Mouse (Mus musculus): Measurements from ENCODE around the gene Sh3tc1. TPM values are rescaled to one million over a fixed set of nuclear protein-coding genes. Genes with fewer than 3 reads are reported as not detected.

Sh3tc1 gene
- total and polyA plus RNA-seq, 3 experiments = 22.2 to 28.0 (median 25.8) TPM

DNA sequence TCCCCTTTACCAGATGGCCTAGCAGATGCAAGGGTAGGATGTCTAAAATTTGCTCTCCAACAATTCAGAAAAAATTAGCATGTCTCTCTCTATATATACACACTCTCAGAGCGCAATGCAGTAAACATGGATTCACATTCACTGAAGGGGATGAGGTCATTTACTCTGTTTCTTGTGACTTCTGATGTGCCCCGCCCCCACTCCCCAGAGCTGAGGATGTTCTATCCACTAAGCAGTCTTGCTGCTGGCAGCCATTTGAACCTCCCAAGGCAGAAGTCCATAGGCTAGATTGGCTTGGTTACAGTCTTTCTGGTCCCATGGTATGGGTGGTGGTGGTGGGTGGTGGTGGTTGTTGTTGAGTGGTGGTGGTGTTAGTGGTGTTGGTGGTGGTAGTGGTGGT, 17.9 kb downstream of the Sh3tc1 start:
- DNase-seq = no peak

GRCm38 (mm10) chr5:35719880-35720279, 19.9 kb downstream of the Sh3tc1 start:
- peak; percentile 69 for DNase-seq

DNA sequence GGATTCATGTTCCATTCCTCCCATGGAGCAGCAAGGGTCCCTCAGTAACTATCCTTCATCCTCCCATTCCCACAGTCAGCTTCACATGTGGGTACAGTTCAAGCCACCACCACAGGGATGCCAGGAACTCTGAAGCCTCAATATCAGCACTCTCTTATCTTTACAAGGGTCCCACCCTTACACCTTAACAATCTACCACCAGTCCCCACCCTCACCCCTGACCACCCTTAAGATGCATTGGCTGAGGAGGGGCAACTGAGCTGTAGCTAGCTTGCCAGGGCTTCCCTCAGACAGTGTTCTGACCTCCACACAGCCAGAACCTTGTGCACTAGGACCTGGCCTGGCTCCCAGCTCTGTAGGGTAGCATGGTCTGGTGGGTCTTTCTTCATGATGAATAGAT, 20.4 kb downstream of the Sh3tc1 start:
- DNase-seq = no peak

DNA sequence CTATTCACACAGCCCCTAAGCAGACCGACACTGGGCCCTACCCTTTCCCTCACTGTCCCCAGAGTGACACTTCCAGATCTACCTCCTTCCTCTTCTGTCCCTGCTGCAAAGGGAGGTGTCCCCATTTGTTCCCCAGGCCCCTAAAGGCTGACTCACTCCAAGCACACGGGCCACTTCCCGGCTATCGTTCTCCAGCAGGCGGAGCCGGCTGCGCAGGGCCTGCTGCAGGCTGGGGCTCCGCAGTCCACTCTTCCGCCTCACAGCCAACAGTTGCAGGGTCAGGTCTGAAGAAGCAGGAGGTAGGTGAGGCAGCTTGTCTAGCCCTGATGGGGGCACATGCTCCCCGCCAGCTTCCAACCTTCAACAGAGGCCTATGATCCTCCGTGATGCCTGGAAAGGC, 21.0 kb downstream of the Sh3tc1 start:
- no peak for DNase-seq

DNA sequence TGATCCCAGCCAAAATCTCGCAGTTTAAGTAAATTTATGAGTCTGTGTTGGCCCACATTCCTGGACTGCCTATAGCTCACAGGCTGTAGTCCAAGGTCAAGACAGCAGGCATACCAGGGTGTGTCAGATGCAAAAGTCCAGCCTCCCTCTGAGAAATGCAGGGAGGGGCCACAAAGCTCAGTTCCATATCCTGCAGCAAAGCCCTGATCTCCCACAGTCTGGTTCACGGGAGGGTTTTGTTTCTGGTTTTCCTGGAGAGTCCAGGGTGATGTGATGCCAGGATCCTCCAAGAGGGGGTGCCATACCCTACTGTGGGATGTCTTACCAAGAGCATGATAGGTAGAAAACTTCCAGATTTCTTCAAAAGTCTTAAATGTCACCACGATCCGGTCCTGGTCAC, 21.8 kb downstream of the Sh3tc1 start:
- DNase-seq = peak; percentile 69

DNA sequence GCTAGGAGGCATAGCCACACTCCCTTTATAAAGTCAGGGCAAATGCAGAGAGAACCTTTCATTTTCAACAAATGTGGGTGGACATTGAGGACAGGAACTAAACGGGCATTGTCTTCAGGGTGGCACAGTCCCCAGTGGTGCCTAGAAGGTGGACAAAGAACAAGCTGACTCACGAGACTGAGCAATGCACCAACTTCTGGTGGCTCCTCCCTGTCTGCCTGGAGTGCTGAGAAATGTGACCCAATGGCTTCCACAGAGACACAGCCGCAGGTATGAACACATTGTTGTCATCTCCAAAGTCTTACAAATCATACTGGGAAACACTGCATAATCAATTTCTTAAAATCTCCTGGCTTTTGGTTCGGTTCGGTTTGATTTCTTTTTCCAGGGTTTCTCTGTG, 22.3 kb downstream of the Sh3tc1 start:
- DNase-seq = peak; percentile 65

- DNase-seq = peak; percentile 85
Observed at GRCm38 (mm10) chr5:35713649-35714354, 26.0 kb downstream of the Sh3tc1 start.

- DNase-seq = no peak
Observed at GRCm38 (mm10) chr5:35712517-35712916, 27.3 kb downstream of the Sh3tc1 start.

- DNase-seq = no peak
Observed at GRCm38 (mm10) chr5:35710931-35711330, 28.9 kb downstream of the Sh3tc1 start.

- peak; percentile 86 for DNase-seq
Observed at GRCm38 (mm10) chr5:35710481-35710880, 29.3 kb downstream of the Sh3tc1 start.

GRCm38 (mm10) chr5:35705411-35705810, 34.4 kb downstream of the Sh3tc1 start:
- DNase-seq = no peak

DNA sequence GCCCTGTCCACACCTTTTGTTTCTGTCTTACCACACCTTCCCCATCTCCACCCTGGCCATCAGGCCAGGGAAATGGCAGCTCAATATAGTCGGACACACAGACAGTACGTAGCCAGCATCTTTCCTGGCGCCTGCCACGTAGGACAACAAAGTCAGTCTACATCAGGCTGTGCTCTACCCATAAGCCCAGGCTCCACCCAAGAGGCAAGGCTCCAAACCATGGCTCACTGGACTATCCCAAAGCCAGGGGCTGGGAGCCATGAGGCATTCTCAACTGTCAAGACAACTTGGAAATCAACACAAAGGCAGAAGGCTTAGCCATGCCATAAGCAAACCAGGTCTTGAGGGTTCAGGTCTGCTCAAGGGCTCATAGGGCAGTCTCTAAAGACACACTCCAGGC, 36.0 kb downstream of the Sh3tc1 start:
- DNase-seq = no peak

DNA sequence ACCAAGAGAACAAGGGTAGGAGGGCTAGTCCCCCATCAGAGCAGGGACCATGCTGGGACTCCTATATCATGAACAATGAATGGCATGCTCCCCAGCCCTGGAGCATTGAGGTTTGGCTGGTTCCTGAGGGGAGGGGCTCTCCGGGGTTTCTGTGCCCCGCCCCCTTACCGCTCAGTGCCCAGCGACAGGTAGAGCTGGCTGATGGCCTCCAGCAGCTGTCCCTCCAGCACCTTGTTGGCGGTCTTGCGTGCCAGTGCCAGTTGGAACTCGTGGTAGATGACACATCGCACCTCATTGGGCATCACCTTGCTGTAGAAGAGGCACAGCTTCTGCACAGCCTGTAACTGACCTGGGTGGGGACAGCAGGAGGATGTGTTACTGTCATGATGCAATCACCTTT, 36.6 kb downstream of the Sh3tc1 start:
- DNase-seq = no peak

DNA sequence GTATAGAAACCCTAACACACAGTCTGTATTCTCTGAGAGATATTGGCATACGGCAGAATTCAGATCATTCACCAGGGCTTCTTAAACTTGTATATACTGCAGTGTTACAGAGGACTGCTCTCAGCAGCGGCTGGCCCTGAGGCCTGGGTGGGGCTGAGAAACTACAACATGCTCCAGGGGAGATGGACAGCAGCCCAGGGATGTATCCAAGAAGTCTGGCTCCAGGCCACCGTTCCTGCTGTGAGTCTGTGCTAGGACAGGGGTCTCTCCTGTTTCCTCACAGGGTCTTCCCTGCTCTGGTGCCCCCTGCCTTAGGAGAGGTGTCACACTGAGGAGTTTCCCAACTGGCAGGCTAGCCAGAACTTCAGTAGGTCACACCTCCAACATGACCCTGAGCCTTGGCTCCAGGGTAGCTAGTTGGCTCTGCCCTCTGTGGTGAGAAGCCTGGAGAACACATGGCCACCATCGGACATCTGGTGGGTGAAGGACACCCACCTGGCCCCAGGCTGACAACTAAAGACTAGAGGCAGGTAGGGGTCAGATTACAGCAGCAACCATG, 37.1 kb downstream of the Sh3tc1 start:
- DNase-seq = no peak

- DNase-seq = peak; percentile 79
Observed at GRCm38 (mm10) chr5:35701042-35701441, 38.7 kb downstream of the Sh3tc1 start.

- DNase-seq = peak; percentile 57
Observed at GRCm38 (mm10) chr5:35695815-35696214, 44.0 kb downstream of the Sh3tc1 start.

GRCm38 (mm10) chr5:35693638-35694037, 46.1 kb downstream of the Sh3tc1 start:
- no peak for DNase-seq

DNA sequence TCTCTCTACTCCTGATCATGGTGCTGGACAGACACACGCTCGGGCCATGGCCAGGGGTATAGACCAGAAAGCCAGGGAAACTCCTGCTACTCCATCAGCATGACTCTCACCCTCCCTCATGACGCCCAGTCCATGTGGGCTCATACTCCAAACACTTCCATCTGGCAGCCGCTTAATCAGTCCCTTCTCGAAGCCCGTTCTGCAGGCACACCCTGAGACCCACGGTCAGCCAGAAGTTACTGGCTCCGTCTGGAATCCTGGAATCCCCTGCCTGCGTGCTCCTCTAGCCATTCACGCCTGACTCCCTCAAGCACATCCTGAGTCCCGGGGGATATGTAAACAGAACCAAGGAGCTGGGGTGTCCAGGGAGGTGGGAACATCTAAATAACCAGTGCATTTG, 48.5 kb downstream of the Sh3tc1 start:
- no peak for DNase-seq

DNA sequence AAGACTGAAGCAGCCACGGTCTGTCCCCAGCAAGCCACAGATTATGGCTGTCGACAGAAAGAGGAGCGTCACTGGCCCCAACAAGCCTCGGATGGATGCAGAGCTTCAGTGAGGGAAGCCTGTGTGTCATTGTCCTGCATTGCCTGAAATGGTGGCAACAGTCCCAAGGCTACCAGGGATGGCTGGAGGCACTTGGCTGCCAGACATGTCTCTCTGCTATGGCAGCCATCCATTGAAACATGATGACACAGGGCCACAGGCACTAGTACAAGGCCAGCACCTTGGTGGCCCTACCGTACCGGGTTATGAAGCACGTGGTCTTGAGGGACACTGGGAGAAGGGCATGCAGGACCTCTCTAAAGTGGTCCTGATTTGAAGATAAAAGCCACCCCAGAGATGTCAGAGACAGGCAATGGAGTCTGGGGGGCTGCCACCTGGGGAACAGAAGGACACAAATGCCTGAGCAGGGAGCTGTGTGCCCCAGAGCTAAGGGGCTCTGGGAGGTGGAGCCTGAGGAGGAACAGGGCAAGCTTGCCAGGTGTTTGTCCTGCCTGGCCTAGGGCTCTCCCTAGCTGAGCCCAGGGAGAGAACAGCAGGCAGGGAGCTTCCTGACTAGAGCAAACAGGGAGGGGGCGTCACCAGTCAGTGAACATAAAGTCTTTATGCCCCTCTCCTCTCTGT, 49.2 kb downstream of the Sh3tc1 start:
- peak; percentile 89 for DNase-seq

- DNase-seq = peak; percentile 76
Observed at GRCm38 (mm10) chr5:35689374-35689773, 50.4 kb downstream of the Sh3tc1 start.

GRCm38 (mm10) chr5:35688851-35689250, 50.9 kb downstream of the Sh3tc1 start:
- DNase-seq = no peak

DNA sequence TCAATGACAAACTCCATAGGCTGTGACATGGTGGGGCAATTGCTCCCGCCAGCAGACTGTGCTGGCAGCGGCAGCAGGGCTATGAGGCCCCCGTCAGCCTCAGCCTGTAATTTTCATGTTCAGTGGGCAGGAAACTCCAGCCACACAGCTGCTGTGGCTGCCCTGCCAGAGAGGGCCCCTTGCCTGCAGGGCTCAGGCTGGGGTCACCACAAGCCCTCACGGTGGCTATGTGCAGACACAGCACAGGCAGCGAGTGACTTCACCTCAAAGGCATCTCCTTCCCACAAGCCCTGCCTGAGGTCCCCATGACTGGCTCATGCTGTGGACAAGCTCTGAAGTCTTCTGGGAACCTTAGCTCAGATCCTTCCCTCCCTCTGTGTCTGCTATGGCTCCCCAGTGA, 52.7 kb downstream of the Sh3tc1 start:
- no peak for DNase-seq

DNA sequence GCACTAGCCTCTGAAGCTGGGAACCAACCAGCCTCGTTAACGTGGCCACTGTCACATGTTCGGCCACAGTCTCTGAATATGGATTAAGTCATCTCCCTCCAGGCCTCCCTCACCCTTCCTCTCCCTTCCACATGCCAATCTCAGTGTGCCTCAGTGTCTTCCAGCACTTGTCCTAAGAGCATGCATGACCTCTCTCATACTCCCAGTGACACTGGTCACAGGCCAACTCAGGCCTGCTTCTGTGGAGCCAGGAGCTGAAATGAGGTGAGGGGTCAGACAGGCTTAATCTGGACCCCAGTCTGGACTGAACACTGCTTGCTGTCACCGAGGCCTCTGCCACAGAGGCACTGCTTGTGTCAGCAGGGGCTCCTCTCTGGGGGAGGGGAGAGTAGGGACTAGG, 53.5 kb downstream of the Sh3tc1 start:
- no peak for DNase-seq

GRCm38 (mm10) chr5:35685079-35685478, 54.7 kb downstream of the Sh3tc1 start:
- no peak for DNase-seq
